Mouse (Mus musculus): Measurements from ENCODE around the gene Chd4. TPM values are rescaled to one million over a fixed set of nuclear protein-coding genes. Genes with fewer than 3 reads are reported as not detected.

Chd4 gene
- polyA plus RNA-seq, 1 experiment from 2014 or later: 59.7 TPM

GRCm38 (mm10) chr6:125149569-125149950 lies 53.8 kb downstream of the Chd4 start:
- no peak for ATAC-seq
- H3K9ac ChIP-seq (ENCODE audit: low read depth, low read length): no peak overlapping the region

GRCm38 (mm10) chr6:125152212-125153017 lies 56.6 kb downstream of the Chd4 start:
- no peak overlapping the region for H3K4me2 ChIP-seq (ENCODE audit: low read length)
- peaks cover 21% of the 10 kb centered on the region for H3K36me3 ChIP-seq (ENCODE audit: control insufficient read depth, insufficient read depth, low read length)
- H3K9ac ChIP-seq (ENCODE audit: low read depth, low read length): no peak overlapping the region
- no peak overlapping the region for H3K4me3 ChIP-seq (ENCODE audit: low read depth, low read length)
- peaks cover 14% of the 10 kb centered on the region for H3K4me1 ChIP-seq (ENCODE audit: control insufficient read depth, insufficient read depth, low read length)
- H3K27me3 ChIP-seq (ENCODE audit: control insufficient read depth, insufficient read depth, low read depth, low read length): no peaks in the 10 kb centered on the region
- no peak overlapping the region for H3K27ac ChIP-seq (ENCODE audit: low read length)
- 83% methylated on average over 22 of the region's 22 CpGs for WGBS
- no peak for ATAC-seq
- no peaks in the 10 kb centered on the region for H3K9me3 ChIP-seq (replicated peaks; ENCODE audit: control insufficient read depth, low read length, poor library complexity, severe bottlenecking)

More at GRCm38 (mm10) chr6:125149569-125149950, 53.8 kb downstream of the Chd4 start:
- WGBS: 78% methylated on average over 7 of the region's 7 CpGs
- H3K27me3 ChIP-seq (ENCODE audit: control insufficient read depth, insufficient read depth, low read depth, low read length): no peaks in the 10 kb centered on the region
- H3K36me3 ChIP-seq (ENCODE audit: control insufficient read depth, insufficient read depth, low read length): peaks cover 21% of the 10 kb centered on the region
- H3K27ac ChIP-seq (ENCODE audit: low read length): no peak overlapping the region
- H3K4me3 ChIP-seq (ENCODE audit: low read depth, low read length): no peak overlapping the region
- no peak overlapping the region for H3K4me2 ChIP-seq (ENCODE audit: low read length)
- H3K9me3 ChIP-seq (replicated peaks; ENCODE audit: control insufficient read depth, low read length, poor library complexity, severe bottlenecking): no peaks in the 10 kb centered on the region
- H3K4me1 ChIP-seq (ENCODE audit: control insufficient read depth, insufficient read depth, low read length): peaks cover 35% of the 10 kb centered on the region

GRCm38 (mm10) chr6:125153018-125153389 lies 57.2 kb downstream of the Chd4 start:
- Histone ChIP-seq H3K9ac (ENCODE audit: low read depth, low read length) (no peak overlapping the region), H3K4me1 (ENCODE audit: control insufficient read depth, insufficient read depth, low read length) (peaks cover 8% of the 10 kb centered on the region), H3K9me3 (replicated peaks; ENCODE audit: control insufficient read depth, low read length, poor library complexity, severe bottlenecking) (no peaks in the 10 kb centered on the region), H3K27ac (ENCODE audit: low read length) (no peak overlapping the region), H3K27me3 (ENCODE audit: control insufficient read depth, insufficient read depth, low read depth, low read length) (no peaks in the 10 kb centered on the region), H3K4me3 (ENCODE audit: low read depth, low read length) (no peak overlapping the region), H3K36me3 (ENCODE audit: control insufficient read depth, insufficient read depth, low read length) (peaks cover 21% of the 10 kb centered on the region), H3K4me2 (ENCODE audit: low read length) (no peak overlapping the region)
- ATAC-seq: no peak
- WGBS: 87% methylated on average over 5 of the region's 5 CpGs

GRCm38 (mm10) chr6:125153682-125154081 lies 57.9 kb downstream of the Chd4 start:
- 93% methylated on average over 4 of the region's 4 CpGs for WGBS
- Histone ChIP-seq H3K27ac (ENCODE audit: low read length) (no peak overlapping the region), H3K36me3 (ENCODE audit: control insufficient read depth, insufficient read depth, low read length) (peaks cover 21% of the 10 kb centered on the region), H3K4me2 (ENCODE audit: low read length) (no peak overlapping the region), H3K4me3 (ENCODE audit: low read depth, low read length) (no peak overlapping the region), H3K9me3 (replicated peaks; ENCODE audit: control insufficient read depth, low read length, poor library complexity, severe bottlenecking) (no peaks in the 10 kb centered on the region), H3K4me1 (ENCODE audit: control insufficient read depth, insufficient read depth, low read length) (peaks cover under 1% of the 10 kb centered on the region; the same call in 1 of the 2 replicates), H3K9ac (ENCODE audit: low read depth, low read length) (no peak overlapping the region), H3K27me3 (ENCODE audit: control insufficient read depth, insufficient read depth, low read depth, low read length) (no peaks in the 10 kb centered on the region)
- no peak for ATAC-seq

- Histone ChIP-seq H3K27ac (ENCODE audit: low read length) (no peak overlapping the region), H3K27me3 (ENCODE audit: control insufficient read depth, insufficient read depth, low read depth, low read length) (no peaks in the 10 kb centered on the region), H3K4me3 (ENCODE audit: low read depth, low read length) (no peak overlapping the region), H3K4me1 (ENCODE audit: control insufficient read depth, insufficient read depth, low read length) (no peaks in the 10 kb centered on the region), H3K36me3 (ENCODE audit: control insufficient read depth, insufficient read depth, low read length) (peaks cover 21% of the 10 kb centered on the region), H3K4me2 (ENCODE audit: low read length) (no peak overlapping the region), H3K9me3 (replicated peaks; ENCODE audit: control insufficient read depth, low read length, poor library complexity, severe bottlenecking) (no peaks in the 10 kb centered on the region), H3K9ac (ENCODE audit: low read depth, low read length) (no peak overlapping the region)
- ATAC-seq: peak; percentile 37; the same call in 1 of the 2 replicates
These were observed 58.8 kb downstream of the Chd4 start for GRCm38 (mm10) chr6:125154550-125154949.

- Histone ChIP-seq H3K4me1 (ENCODE audit: control insufficient read depth, insufficient read depth, low read length) (no peaks in the 10 kb centered on the region), H3K36me3 (ENCODE audit: control insufficient read depth, insufficient read depth, low read length) (peaks cover 23% of the 10 kb centered on the region), H3K9ac (ENCODE audit: low read depth, low read length) (no peak overlapping the region), H3K9me3 (replicated peaks; ENCODE audit: control insufficient read depth, low read length, poor library complexity, severe bottlenecking) (no peaks in the 10 kb centered on the region), H3K4me3 (ENCODE audit: low read depth, low read length) (no peak overlapping the region), H3K4me2 (ENCODE audit: low read length) (no peak overlapping the region), H3K27ac (ENCODE audit: low read length) (no peak overlapping the region), H3K27me3 (ENCODE audit: control insufficient read depth, insufficient read depth, low read depth, low read length) (no peaks in the 10 kb centered on the region)
- ATAC-seq: no peak
- WGBS: 83% methylated on average over 8 of the region's 8 CpGs
These were observed 59.5 kb downstream of the Chd4 start for GRCm38 (mm10) chr6:125155262-125155661.

GRCm38 (mm10) chr6:125156491-125156890 lies 60.7 kb downstream of the Chd4 start:
- ATAC-seq: no peak
- WGBS: 78% methylated on average over 3 of the region's 3 CpGs
- Histone ChIP-seq H3K36me3 (ENCODE audit: control insufficient read depth, insufficient read depth, low read length) (peaks cover 33% of the 10 kb centered on the region), H3K4me3 (ENCODE audit: low read depth, low read length) (no peak overlapping the region), H3K9me3 (replicated peaks; ENCODE audit: control insufficient read depth, low read length, poor library complexity, severe bottlenecking) (no peaks in the 10 kb centered on the region), H3K4me1 (ENCODE audit: control insufficient read depth, insufficient read depth, low read length) (no peaks in the 10 kb centered on the region), H3K27me3 (ENCODE audit: control insufficient read depth, insufficient read depth, low read depth, low read length) (no peaks in the 10 kb centered on the region), H3K9ac (ENCODE audit: low read depth, low read length) (no peak overlapping the region), H3K4me2 (ENCODE audit: low read length) (no peak overlapping the region), H3K27ac (ENCODE audit: low read length) (no peak overlapping the region)

GRCm38 (mm10) chr6:125156903-125157614 lies 61.3 kb downstream of the Chd4 start:
- H3K9ac ChIP-seq (ENCODE audit: low read depth, low read length): no peak overlapping the region
- 15% methylated on average over 7 of the region's 7 CpGs for WGBS

GRCm38 (mm10) chr6:125158944-125159492 lies 63.2 kb downstream of the Chd4 start:
- ATAC-seq: no peak
- H3K9me3 ChIP-seq (replicated peaks; ENCODE audit: control insufficient read depth, low read length, poor library complexity, severe bottlenecking): no peaks in the 10 kb centered on the region
- no peak overlapping the region for H3K9ac ChIP-seq (ENCODE audit: low read depth, low read length)
- no peak overlapping the region for H3K4me3 ChIP-seq (ENCODE audit: low read depth, low read length)
- no peak overlapping the region for H3K4me2 ChIP-seq (ENCODE audit: low read length)
- H3K4me1 ChIP-seq (ENCODE audit: control insufficient read depth, insufficient read depth, low read length): peaks cover 8% of the 10 kb centered on the region
- H3K36me3 ChIP-seq (ENCODE audit: control insufficient read depth, insufficient read depth, low read length): peaks cover 15% of the 10 kb centered on the region
- no peaks in the 10 kb centered on the region for H3K27me3 ChIP-seq (ENCODE audit: control insufficient read depth, insufficient read depth, low read depth, low read length)
- no peak overlapping the region for H3K27ac ChIP-seq (ENCODE audit: low read length)
- 85% methylated on average over 15 of the region's 15 CpGs for WGBS

More at GRCm38 (mm10) chr6:125156903-125157614, 61.3 kb downstream of the Chd4 start:
- Histone ChIP-seq H3K4me2 (ENCODE audit: low read length) (no peak overlapping the region), H3K27me3 (ENCODE audit: control insufficient read depth, insufficient read depth, low read depth, low read length) (no peaks in the 10 kb centered on the region), H3K9me3 (replicated peaks; ENCODE audit: control insufficient read depth, low read length, poor library complexity, severe bottlenecking) (no peaks in the 10 kb centered on the region), H3K4me3 (ENCODE audit: low read depth, low read length) (no peak overlapping the region), H3K27ac (ENCODE audit: low read length) (no peak overlapping the region), H3K4me1 (ENCODE audit: control insufficient read depth, insufficient read depth, low read length) (no peaks in the 10 kb centered on the region), H3K36me3 (ENCODE audit: control insufficient read depth, insufficient read depth, low read length) (peaks cover 30% of the 10 kb centered on the region)
- ATAC-seq: no peak
